Mouse (Mus musculus) heart, adult 2 months (tissue): ENCODE results near the gene Plscr1.

Source experiments
- CTCF ChIP-seq: fragments of 200-600 bp; IDR thresholded peaks from 2 replicates; pipeline ENCODE4 v1.8.1; 2022; ENCODE audit warnings: antibody characterized with exemption, mild to moderate bottlenecking, moderate library complexity
- EP300 ChIP-seq: fragments of 200-500 bp; IDR thresholded peaks from 2 replicates; pipeline ENCODE4 v1.6.1; 2011; ENCODE audit warnings: low read depth, low read length, control low read depth; ENCODE audit not compliant: insufficient read depth
- POLR2A ChIP-seq: fragments of 200-500 bp; IDR thresholded peaks from 2 replicates; pipeline ENCODE4 v1.6.1; 2011; ENCODE audit warnings: mild to moderate bottlenecking, low read depth, low read length, control low read depth; ENCODE audit not compliant: insufficient read depth

GRCm38 (mm10) chr9:92221480-92221879, 28.1 kb upstream of the Plscr1 start:
- TF ChIP-seq CTCF: no peak
- TF ChIP-seq POLR2A: no peak
- TF ChIP-seq EP300: no peak
